16 mouse cellular contexts compared by ENCODE assay signal in the genomic region with DNA sequence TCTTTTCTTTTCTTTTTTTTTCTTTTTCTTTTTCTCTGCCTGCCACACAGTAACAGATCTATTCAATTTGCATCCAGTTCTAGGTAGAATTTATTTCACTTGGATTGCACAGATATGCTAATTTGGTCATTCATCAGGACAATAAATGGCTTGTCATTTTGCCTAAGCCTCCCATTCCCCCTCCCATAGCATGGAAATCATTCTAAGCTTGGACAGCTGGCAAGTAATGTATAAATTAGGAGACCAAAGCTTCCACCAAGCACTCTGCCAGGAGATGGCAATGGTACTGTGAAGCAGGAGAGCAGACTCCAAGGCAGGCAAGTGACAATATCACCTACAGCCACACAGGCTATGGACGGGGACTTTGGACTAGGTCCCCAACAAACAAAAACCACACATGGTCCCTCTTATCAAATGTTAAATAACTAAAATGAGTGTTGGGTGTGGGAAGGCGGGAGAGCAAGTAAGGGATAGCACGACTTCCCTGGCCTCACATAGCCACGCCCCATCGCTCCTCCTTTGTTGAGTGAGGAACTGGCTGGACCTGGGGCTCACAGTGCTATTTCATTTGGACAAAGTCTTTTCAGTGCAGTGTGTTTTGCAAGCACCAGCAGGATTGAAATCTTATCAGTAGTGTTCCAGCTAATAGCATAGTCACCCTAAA. TPM values are rescaled to one million over a fixed set of nuclear protein-coding genes. Genes with fewer than 3 reads are reported as not detected.
DNase-seq lines count a peak whose midpoint lies in the region; ATAC-seq and TF ChIP-seq lines count a peak whose summit lies in the region.
"Had no signal": no experiment of that assay in that cellular context is flagged by ENCODE, and none has a peak within 500 bp of the region (broad histone marks: within the 10 kb centered on the region; RNA-seq: fewer than 3 reads in every experiment).

No protein-coding gene starts in this region.

- H3K9me3 ChIP-seq in liver, embryonic 11.5 days (ENCODE audit: control insufficient read depth, low read length): no peaks in the 10 kb centered on the region
- no peaks in the 10 kb centered on the region for H3K9me3 ChIP-seq in liver, postnatal 0 days (ENCODE audit: low read length)
- H3K9me3 ChIP-seq in intestine, embryonic 14.5 days (ENCODE audit: control insufficient read depth, low read length): no peaks in the 10 kb centered on the region
- no peaks in the 10 kb centered on the region for H3K9me3 ChIP-seq in midbrain, embryonic 15.5 days
- no peaks in the 10 kb centered on the region for H3K9me3 ChIP-seq in heart, embryonic 11.5 days (replicated peaks; ENCODE audit: control insufficient read depth, low read length)
- H3K9me3 ChIP-seq: embryonic facial prominence, embryonic 10.5 days; limb, embryonic 10.5 days had no signal

- no peak for TF ChIP-seq EP300 in liver, postnatal 0 days (IDR thresholded peaks at IDR 0.05; ENCODE audit: low read depth)

- no peak overlapping the region for H3K9ac ChIP-seq in liver, embryonic 11.5 days (ENCODE audit: low read depth, low read length)
- no peak overlapping the region for H3K9ac ChIP-seq in liver, postnatal 0 days (replicated peaks)
- H3K9ac ChIP-seq in intestine, embryonic 14.5 days (ENCODE audit: low read length): no peak overlapping the region
- H3K9ac ChIP-seq in midbrain, embryonic 15.5 days: no peak overlapping the region
- H3K9ac ChIP-seq in heart, embryonic 11.5 days (ENCODE audit: low read depth, low read length): no peak overlapping the region

- H3K4me3 ChIP-seq in liver, embryonic 11.5 days (ENCODE audit: low read depth, low read length): no peak overlapping the region
- H3K4me3 ChIP-seq in liver, postnatal 0 days (ENCODE audit: low read depth, low read length): no peak overlapping the region
- H3K4me3 ChIP-seq in intestine, embryonic 14.5 days (ENCODE audit: low read depth, low read length): no peak overlapping the region
- H3K4me3 ChIP-seq in midbrain, embryonic 15.5 days: no peak overlapping the region
- no peak overlapping the region for H3K4me3 ChIP-seq in heart, embryonic 11.5 days (ENCODE audit: low read depth, low read length)
- H3K4me3 ChIP-seq: embryonic facial prominence, embryonic 10.5 days; layer of hippocampus, adult 2 months; limb, embryonic 10.5 days had no signal

- H3K4me1 ChIP-seq in liver, embryonic 11.5 days (replicated peaks; ENCODE audit: control insufficient read depth, insufficient read depth, low read length): 0 out of 2 replicates have a peak, but pooled peaks cover 2% of the 10 kb centered on the region
- peaks cover 5% of the 10 kb centered on the region for H3K4me1 ChIP-seq in liver, postnatal 0 days (ENCODE audit: insufficient read depth)
- no peaks in the 10 kb centered on the region for H3K4me1 ChIP-seq in intestine, embryonic 14.5 days (replicated peaks; ENCODE audit: control insufficient read depth, insufficient read depth, low read length)
- no peaks in the 10 kb centered on the region for H3K4me1 ChIP-seq in midbrain, embryonic 15.5 days
- H3K4me1 ChIP-seq in heart, embryonic 11.5 days (ENCODE audit: control insufficient read depth, insufficient read depth, low read length): no peaks in the 10 kb centered on the region
- H3K4me1 ChIP-seq: embryonic facial prominence, embryonic 10.5 days; limb, embryonic 10.5 days had no signal

- WGBS in liver, embryonic 11.5 days: 77% methylated on average over 5 of the region's 5 CpGs
- 66% methylated on average over 5 of the region's 5 CpGs for WGBS in liver, postnatal 0 days (ENCODE audit: insufficient replicate concordance)
- 66% methylated on average over 5 of the region's 5 CpGs for WGBS in intestine, embryonic 14.5 days
- WGBS in midbrain, embryonic 15.5 days: 59% methylated on average over 5 of the region's 5 CpGs
- 78% methylated on average over 5 of the region's 5 CpGs for WGBS in heart, embryonic 11.5 days (ENCODE audit: insufficient replicate concordance)

- H3K36me3 ChIP-seq in liver, embryonic 11.5 days (ENCODE audit: control insufficient read depth, insufficient read depth, low read length): no peaks in the 10 kb centered on the region
- H3K36me3 ChIP-seq in liver, postnatal 0 days (replicated peaks; ENCODE audit: insufficient read depth, low read length): peaks cover 29% of the 10 kb centered on the region
- no peaks in the 10 kb centered on the region for H3K36me3 ChIP-seq in intestine, embryonic 14.5 days (ENCODE audit: control insufficient read depth, insufficient read depth, low read length)
- H3K36me3 ChIP-seq in midbrain, embryonic 15.5 days (replicated peaks): no peaks in the 10 kb centered on the region
- H3K36me3 ChIP-seq in heart, embryonic 11.5 days (ENCODE audit: control insufficient read depth, insufficient read depth, low read length): no peaks in the 10 kb centered on the region
- H3K36me3 ChIP-seq: embryonic facial prominence, embryonic 10.5 days; limb, embryonic 10.5 days had no signal

- DNase-seq in liver, embryonic 11.5 days (ENCODE audit: low spot score): no peak
- DNase-seq in liver, postnatal 0 days: no peak
- DNase-seq in intestine, embryonic 14.5 days (ENCODE audit: low spot score): peak; percentile 54
- DNase-seq in kidney, postnatal 14 days: no peak
- no peak for DNase-seq in spleen, adult 12 weeks (ENCODE audit: low spot score)
- DNase-seq: cerebellum, adult 18-20 months; gastrocnemius, postnatal 36 days; kidney, adult 8-10 months; lung, adult 2 months had no signal

- no peak for TF ChIP-seq CTCF in liver, postnatal 0 days (IDR thresholded peaks at IDR 0.05; ENCODE audit: low read depth)

- no peak overlapping the region for H3K27ac ChIP-seq in liver, embryonic 11.5 days (ENCODE audit: low read depth, low read length)
- no peak overlapping the region for H3K27ac ChIP-seq in liver, postnatal 0 days (ENCODE audit: low read depth)
- no peak overlapping the region for H3K27ac ChIP-seq in intestine, embryonic 14.5 days (ENCODE audit: low read depth)
- H3K27ac ChIP-seq in midbrain, embryonic 15.5 days: no peak overlapping the region
- H3K27ac ChIP-seq in heart, embryonic 11.5 days (ENCODE audit: low read depth, low read length): no peak overlapping the region
- H3K27ac ChIP-seq: embryonic facial prominence, embryonic 10.5 days; layer of hippocampus, adult 2 months; limb, embryonic 10.5 days had no signal

- ATAC-seq in liver, embryonic 11.5 days (replicated peaks; ENCODE audit: low FRiP score): peak; percentile 26; the same call in 1 of the 2 replicates
- no peak for ATAC-seq in liver, postnatal 0 days
- ATAC-seq in intestine, embryonic 14.5 days (replicated peaks; ENCODE audit: low FRiP score, low TSS enrichment, low read depth): peak; percentile 88
- ATAC-seq in midbrain, embryonic 15.5 days (replicated peaks): peak; percentile 71; the same call in 1 of the 2 replicates
- ATAC-seq in megakaryocyte, adult 5-6 weeks (ENCODE audit: poor library complexity, severe bottlenecking): no peak
- ATAC-seq in heart, embryonic 11.5 days (replicated peaks; ENCODE audit: insufficient number of reproducible peaks, low FRiP score, low TSS enrichment): no peak

- no peaks in the 10 kb centered on the region for H3K27me3 ChIP-seq in liver, embryonic 11.5 days (replicated peaks; ENCODE audit: control insufficient read depth, insufficient read depth, low read length)
- H3K27me3 ChIP-seq in liver, postnatal 0 days (ENCODE audit: insufficient read depth, low read length): no peaks in the 10 kb centered on the region
- no peaks in the 10 kb centered on the region for H3K27me3 ChIP-seq in intestine, embryonic 14.5 days (replicated peaks; ENCODE audit: control insufficient read depth, insufficient read depth, low read length)
- no peaks in the 10 kb centered on the region for H3K27me3 ChIP-seq in midbrain, embryonic 15.5 days (replicated peaks)
- no peaks in the 10 kb centered on the region for H3K27me3 ChIP-seq in heart, embryonic 11.5 days (ENCODE audit: control insufficient read depth, insufficient read depth, low read length)

- H3K4me2 ChIP-seq in liver, embryonic 11.5 days: no peak overlapping the region
- H3K4me2 ChIP-seq in liver, postnatal 0 days (ENCODE audit: low read depth, low read length): no peak overlapping the region
- H3K4me2 ChIP-seq in intestine, embryonic 14.5 days (ENCODE audit: low read length): no peak overlapping the region
- H3K4me2 ChIP-seq in midbrain, embryonic 15.5 days: no peak overlapping the region
- no peak overlapping the region for H3K4me2 ChIP-seq in heart, embryonic 11.5 days

RNA-seq across cellular contexts. Expression of a gene that starts 22.7 kb away (rescaled TPM):
- 44.2 and 44.5 TPM in 2 replicates for polyA plus RNA-seq in liver, embryonic 11.5 days (2014; fragmentation: Nextera tagmentation; extraction: Ambion mirVana)
- polyA plus RNA-seq in liver, postnatal 0 days (2015; fragmentation: Nextera tagmentation; extraction: Ambion mirVana): 400 and 408 TPM in 2 replicates
- 1.1 and 1.4 TPM in 2 replicates for polyA plus RNA-seq in intestine, embryonic 14.5 days (2014; fragmentation: Nextera tagmentation; extraction: Ambion mirVana)
- 0.11 TPM in 1 of 2 replicates, not detected in the other for polyA plus RNA-seq in midbrain, embryonic 15.5 days (2015; fragmentation: Nextera tagmentation; extraction: Ambion mirVana)
- total RNA-seq in megakaryocyte, adult 5-6 weeks (2015): not detected in 2 replicates
- not detected in 2 replicates for total RNA-seq in megakaryocyte, adult 5-6 weeks (2017)
- 1.1 TPM in 1 of 2 replicates, not detected in the other for polyA plus RNA-seq in heart, embryonic 11.5 days (2014; fragmentation: Nextera tagmentation; extraction: Ambion mirVana)
- total RNA-seq: gastrocnemius, postnatal 36 days; layer of hippocampus, adult 2 months had no signal
- polyA plus RNA-seq: embryonic facial prominence, embryonic 10.5 days; heart, postnatal 0 days; limb, embryonic 10.5 days had no signal

Comparison
In these comparisons a context has a peak if more than half of its experiments do, and no peak if none do; other contexts are left out.
1. ATAC-seq: peak in liver, embryonic 11.5 days (single experiment), intestine, embryonic 14.5 days (single experiment) and midbrain, embryonic 15.5 days (single experiment); none in liver, postnatal 0 days (single experiment), megakaryocyte, adult 5-6 weeks (single experiment) and heart, embryonic 11.5 days (single experiment).
2. RNA of a gene that starts 22.7 kb away (polyA plus RNA-seq): 400 to 408 TPM in liver, postnatal 0 days and 44.2 to 44.5 TPM in liver, embryonic 11.5 days; 1.1 TPM in heart, embryonic 11.5 days, 1.1 to 1.4 TPM in intestine, embryonic 14.5 days and 0.11 TPM in midbrain, embryonic 15.5 days; every median in the first group is over 10 times any median in the second.